Mouse (Mus musculus) hindbrain, embryonic 11.5 days (tissue): ENCODE results near the gene Tm4sf5. TPM values are rescaled to one million over a fixed set of nuclear protein-coding genes. Genes with fewer than 3 reads are reported as not detected.
"Not testable (repeated sequence)": the region's sequence is repeated elsewhere in the genome, so short reads cannot be mapped to it uniquely, and the experiment has no call there.

ENCODE experiments used
- ATAC-seq: fragments of 200-750 bp; cut with Nextera tagmentation; 2 replicates; pipeline ENCODE4 v1.8.0; 2017; ENCODE audit warnings: mild to moderate bottlenecking, moderate TSS enrichment, moderate library complexity; ENCODE audit not compliant: low FRiP score
- DNase-seq: peaks from one replicate; pipeline ENCODE4 v3.0.0-alpha.2; 2015; ENCODE audit warnings: low spot score
- H3K27ac ChIP-seq: fragments of 300-500 bp; sonication (generic); 2 replicates; pipeline ENCODE4 v1.5.1; 2014; ENCODE audit warnings: mild to moderate bottlenecking, low read depth, low read length
- H3K27me3 ChIP-seq: fragments of 300-500 bp; sonication (generic); 2 replicates; pipeline ENCODE4 v1.6.1; 2014; ENCODE audit warnings: mild to moderate bottlenecking, low read length, moderate library complexity, mixed read lengths; ENCODE audit not compliant: control insufficient read depth, insufficient read depth
- H3K36me3 ChIP-seq: fragments of 300-500 bp; sonication (generic); 2 replicates; pipeline ENCODE4 v1.6.1; 2014; ENCODE audit warnings: mild to moderate bottlenecking, low read length, moderate library complexity, mixed read lengths; ENCODE audit not compliant: control insufficient read depth, insufficient read depth
- H3K4me1 ChIP-seq: fragments of 300-500 bp; sonication (generic); replicated peaks from 2 replicates; pipeline ENCODE4 v1.6.1; 2014; ENCODE audit warnings: low read length, mixed read lengths; ENCODE audit not compliant: control insufficient read depth, insufficient read depth
- H3K4me2 ChIP-seq: fragments of 300-500 bp; sonication (generic); replicated peaks from 2 replicates; pipeline ENCODE4 v1.6.1; 2014; ENCODE audit warnings: mild to moderate bottlenecking, low read depth, low read length
- H3K4me3 ChIP-seq: fragments of 300-500 bp; sonication (generic); 2 replicates; pipeline ENCODE4 v1.5.1; 2014; ENCODE audit warnings: low read depth, low read length
- H3K9ac ChIP-seq: fragments of 300-500 bp; sonication (generic); 2 replicates; pipeline ENCODE4 v1.6.1; 2014; ENCODE audit warnings: low read depth, low read length
- H3K9me3 ChIP-seq: fragments of 300-500 bp; sonication (generic); 2 replicates; pipeline ENCODE4 v1.6.1; 2016; ENCODE audit warnings: low read length; ENCODE audit not compliant: control insufficient read depth
- WGBS: fragments of 180-500 bp; shearing (Covaris S2); extraction: QIAGEN DNeasy Blood & Tissue Kit; methylation state at CpG from one replicate; pipeline ENCODE4 v1.1.7; 2014; 5-methylcytosine and 5-hydroxymethylcytosine counted together
- polyA plus RNA-seq: library from polyadenylated mRNA; unstranded; fragments of >200 nt; fragmentation: Nextera tagmentation; extraction: Ambion mirVana; gene quantifications from 2 replicates; pipeline ENCODE4 v1.2.1, GENCODE M21; 2014

Tm4sf5 gene
- polyA plus RNA-seq, 1 experiment from 2014 or later: not detected

- H3K4me2 ChIP-seq: peak overlapping the region; percentile 47
- H3K27ac ChIP-seq: no peak overlapping the region
- peak overlapping the region; percentile 75 for H3K9ac ChIP-seq
- H3K27me3 ChIP-seq: no peaks in the 10 kb centered on the region
- H3K4me3 ChIP-seq: peak overlapping the region; percentile 81
- peaks cover 9% of the 10 kb centered on the region; the same call in 1 of the 2 replicates for H3K36me3 ChIP-seq
- H3K9me3 ChIP-seq: no peaks in the 10 kb centered on the region
- 3% methylated on average over 12 of the region's 12 CpGs for WGBS
- DNase-seq: no peak
- ATAC-seq: peak; percentile 56
- H3K4me1 ChIP-seq: peaks cover 4% of the 10 kb centered on the region; the same call in 1 of the 2 replicates
Observed at GRCm38 (mm10) chr11:70525726-70526125, 20.7 kb downstream of the Tm4sf5 start.

- Histone ChIP-seq H3K4me1 (peaks cover 4% of the 10 kb centered on the region; the same call in 1 of the 2 replicates), H3K36me3 (peaks cover 9% of the 10 kb centered on the region; the same call in 1 of the 2 replicates), H3K4me2 (peak overlapping the region; percentile 47), H3K9me3 (no peaks in the 10 kb centered on the region), H3K9ac (peak overlapping the region; percentile 75; the same call in 1 of the 2 replicates), H3K27ac (no peak overlapping the region), H3K27me3 (no peaks in the 10 kb centered on the region), H3K4me3 (peak overlapping the region; percentile 81)
- WGBS: 92% methylated on average over 12 of the region's 12 CpGs
- ATAC-seq (no peak), DNase-seq (no peak)
Observed at GRCm38 (mm10) chr11:70526211-70526610, 21.2 kb downstream of the Tm4sf5 start.

GRCm38 (mm10) chr11:70528610-70529009 is 23.6 kb downstream of the Tm4sf5 start:
- H3K27ac ChIP-seq: no peak overlapping the region
- no peaks in the 10 kb centered on the region for H3K9me3 ChIP-seq
- no peak overlapping the region for H3K4me3 ChIP-seq
- peaks cover 4% of the 10 kb centered on the region; the same call in 1 of the 2 replicates for H3K4me1 ChIP-seq
- no peak overlapping the region for H3K4me2 ChIP-seq
- peaks cover 9% of the 10 kb centered on the region; the same call in 1 of the 2 replicates for H3K36me3 ChIP-seq
- no peak for DNase-seq
- no peak for ATAC-seq
- H3K27me3 ChIP-seq: no peaks in the 10 kb centered on the region
- no peak overlapping the region for H3K9ac ChIP-seq
- WGBS: 87% methylated on average over 7 of the region's 7 CpGs

- ATAC-seq, H3K4me1 ChIP-seq, H3K27me3 ChIP-seq, H3K9ac ChIP-seq, H3K27ac ChIP-seq, H3K9me3 ChIP-seq, H3K4me2 ChIP-seq, H3K36me3 ChIP-seq, DNase-seq, H3K4me3 ChIP-seq: not testable (repeated sequence)
- WGBS: 69% methylated on average over 2 of the region's 2 CpGs
Observed at GRCm38 (mm10) chr11:70531065-70531464, 26.0 kb downstream of the Tm4sf5 start.

GRCm38 (mm10) chr11:70532839-70533238 is 27.8 kb downstream of the Tm4sf5 start, which contains the start of gene Gm40193:
TSS of gene Gm40193 (minus strand) at chr11:70532939.
- Histone ChIP-seq H3K9ac (no peak within 1 kb of the TSS), H3K4me3 (no peak within 1 kb of the TSS), H3K4me1 (no peaks in the 10 kb centered on the region), H3K27me3 (no peaks in the 10 kb centered on the region), H3K9me3 (no peaks in the 10 kb centered on the region), H3K36me3 (peaks cover 3% of the 10 kb centered on the region; the same call in 1 of the 2 replicates), H3K27ac (no peak within 1 kb of the TSS), H3K4me2 (no peak within 1 kb of the TSS)
- DNase-seq (no peak), ATAC-seq (no peak)
- WGBS: 78% methylated on average over 6 of the region's 6 CpGs

- H3K4me2 ChIP-seq: peak overlapping the region; percentile 93
- H3K4me1 ChIP-seq: no peaks in the 10 kb centered on the region
- no peak for DNase-seq
- WGBS: 27% methylated on average over 9 of the region's 9 CpGs
- ATAC-seq: no peak
- H3K27ac ChIP-seq: no peak overlapping the region
- no peaks in the 10 kb centered on the region for H3K9me3 ChIP-seq
- peaks cover 7% of the 10 kb centered on the region for H3K27me3 ChIP-seq
- H3K9ac ChIP-seq: 0 out of 2 replicates have a peak overlapping the region, but pooled peaks have one; percentile 59
- H3K36me3 ChIP-seq: no peaks in the 10 kb centered on the region
- H3K4me3 ChIP-seq: peak overlapping the region; percentile 51; the same call in 1 of the 2 replicates
Observed at GRCm38 (mm10) chr11:70539423-70539822, 34.4 kb downstream of the Tm4sf5 start.

- Histone ChIP-seq H3K36me3 (no peaks in the 10 kb centered on the region), H3K4me3 (peak within 1 kb of the TSS; percentile 51), H3K27me3 (peaks cover 7% of the 10 kb centered on the region), H3K27ac (no peak within 1 kb of the TSS), H3K9ac (peak within 1 kb of the TSS; percentile 59), H3K4me1 (no peaks in the 10 kb centered on the region), H3K9me3 (no peaks in the 10 kb centered on the region), H3K4me2 (peak within 1 kb of the TSS; percentile 93)
- under 1% methylated on average over 54 of the region's 65 CpGs for WGBS
- ATAC-seq (peak; percentile 74), DNase-seq (peak; percentile 90)
Observed at GRCm38 (mm10) chr11:70539877-70540587, 35.0 kb downstream of the Tm4sf5 start, which contains the start of gene Pld2. TSS of gene Pld2 (plus strand) at chr11:70540064.

- no peaks in the 10 kb centered on the region for H3K4me1 ChIP-seq
- 87% methylated on average over 7 of the region's 7 CpGs for WGBS
- peaks cover 7% of the 10 kb centered on the region for H3K27me3 ChIP-seq
- no peak for ATAC-seq
- 0 out of 2 replicates have a peak overlapping the region, but pooled peaks have one; percentile 93 for H3K4me2 ChIP-seq
- H3K36me3 ChIP-seq: no peaks in the 10 kb centered on the region
- no peak overlapping the region for H3K9ac ChIP-seq
- H3K9me3 ChIP-seq: no peaks in the 10 kb centered on the region
- no peak overlapping the region for H3K27ac ChIP-seq
- no peak for DNase-seq
- no peak overlapping the region for H3K4me3 ChIP-seq
Observed at GRCm38 (mm10) chr11:70540928-70541327, 35.9 kb downstream of the Tm4sf5 start.

- Histone ChIP-seq H3K4me2 (no peak overlapping the region), H3K4me3 (no peak overlapping the region), H3K36me3 (no peaks in the 10 kb centered on the region), H3K4me1 (no peaks in the 10 kb centered on the region), H3K27me3 (peaks cover 7% of the 10 kb centered on the region), H3K9me3 (no peaks in the 10 kb centered on the region), H3K9ac (no peak overlapping the region), H3K27ac (no peak overlapping the region)
- ATAC-seq: no peak
- DNase-seq: no peak
- WGBS: 79% methylated on average over 5 of the region's 5 CpGs
Observed at GRCm38 (mm10) chr11:70541415-70541814, 36.4 kb downstream of the Tm4sf5 start.
